Mouse (Mus musculus) testis, adult 2 months (tissue): ENCODE measurements around the gene Klf13. TPM values are rescaled to one million over a fixed set of nuclear protein-coding genes. Genes with fewer than 3 reads are reported as not detected.
A peak's percentile ranks its signal among the peaks of the same experiment; 100 is the strongest.

Experiments used
- H3K27ac ChIP-seq: fragments of 200-500 bp; 2 replicates; pipeline ENCODE4 v1.5.1; 2012; ENCODE audit warnings: low read depth, low read length; ENCODE audit not compliant: control insufficient read depth, insufficient read depth
- H3K27me3 ChIP-seq: fragments of 200-500 bp; 2 replicates; pipeline ENCODE4 v1.6.1; 2012; ENCODE audit warnings: mild to moderate bottlenecking, low read length, moderate library complexity; ENCODE audit not compliant: control insufficient read depth, insufficient read depth
- H3K36me3 ChIP-seq: fragments of 200-500 bp; 2 replicates; pipeline ENCODE4 v1.6.1; 2012; ENCODE audit warnings: mild to moderate bottlenecking, low read length; ENCODE audit not compliant: control insufficient read depth, insufficient read depth
- H3K4me1 ChIP-seq: fragments of 200-500 bp; 2 replicates; pipeline ENCODE4 v1.6.1; 2012; ENCODE audit warnings: low read length; ENCODE audit not compliant: control insufficient read depth, insufficient read depth
- H3K4me3 ChIP-seq: fragments of 200-500 bp; 2 replicates; pipeline ENCODE4 v1.5.1; 2012; ENCODE audit warnings: low read depth, mild to moderate bottlenecking, low read length, moderate library complexity, mixed read lengths; ENCODE audit not compliant: control insufficient read depth
- CTCF ChIP-seq: fragments of 200-500 bp; IDR thresholded peaks from 2 replicates; pipeline ENCODE4 v1.5.1; 2012; ENCODE audit warnings: low read depth, mild to moderate bottlenecking, inconsistent platforms, low read length, moderate library complexity; ENCODE audit not compliant: control insufficient read depth, insufficient read depth, insufficient replicate concordance
- POLR2A ChIP-seq: fragments of 200-500 bp; IDR thresholded peaks from 2 replicates; pipeline ENCODE4 v1.6.1; 2012; ENCODE audit warnings: low read depth, mild to moderate bottlenecking, inconsistent platforms, low read length, moderate library complexity; ENCODE audit not compliant: control insufficient read depth
- polyA plus RNA-seq: library from polyadenylated mRNA; depleted of rRNA; stranded (reverse); fragments of >200 nt; gene quantifications from 2 replicates; pipeline ENCODE4 v1.2.3, GENCODE M21; 2012

The Klf13 gene
- polyA plus RNA-seq, 1 experiment, result 2.8 TPM

- Histone ChIP-seq H3K36me3 (no peaks in the 10 kb centered on the region), H3K27me3 (no peaks in the 10 kb centered on the region), H3K27ac (no peak within 1 kb of the TSS)
These were observed 22.3 kb downstream of the Klf13 start, which contains the start of gene E030018B13Rik for GRCm38 (mm10) chr7:63916268-63916907. E030018B13Rik (plus strand) TSS chr7:63916857.

GRCm38 (mm10) chr7:63914891-63915290 lies 23.8 kb downstream of the Klf13 start:
- Histone ChIP-seq H3K27ac (no peak overlapping the region), H3K4me1 (peaks cover 17% of the 10 kb centered on the region), H3K36me3 (no peaks in the 10 kb centered on the region), H3K4me3 (no peak overlapping the region), H3K27me3 (no peaks in the 10 kb centered on the region)
- TF ChIP-seq CTCF, result no peak
- TF ChIP-seq POLR2A, result no peak

More at GRCm38 (mm10) chr7:63916268-63916907, 22.3 kb downstream of the Klf13 start, which contains the start of gene E030018B13Rik:
- TF ChIP-seq CTCF, result no peak
- no peak for TF ChIP-seq POLR2A
- Histone ChIP-seq H3K4me1 (peaks cover 17% of the 10 kb centered on the region), H3K4me3 (no peak within 1 kb of the TSS)

- no peak overlapping the region for H3K4me3 ChIP-seq
- no peaks in the 10 kb centered on the region for H3K27me3 ChIP-seq
- TF ChIP-seq POLR2A, result no peak
- no peak for TF ChIP-seq CTCF
- peaks cover 14% of the 10 kb centered on the region for H3K4me1 ChIP-seq
- H3K27ac ChIP-seq, result no peak overlapping the region
- no peaks in the 10 kb centered on the region for H3K36me3 ChIP-seq
These were observed 24.7 kb downstream of the Klf13 start for GRCm38 (mm10) chr7:63913724-63914692.

- no peak overlapping the region for H3K4me3 ChIP-seq
These were observed 25.6 kb downstream of the Klf13 start for GRCm38 (mm10) chr7:63912924-63913723.

GRCm38 (mm10) chr7:63912234-63912810 lies 26.4 kb downstream of the Klf13 start:
- Histone ChIP-seq H3K4me1 (peaks cover 14% of the 10 kb centered on the region), H3K4me3 (no peak overlapping the region)
- TF ChIP-seq POLR2A (no peak), CTCF (no peak)

More at GRCm38 (mm10) chr7:63912924-63913723, 25.6 kb downstream of the Klf13 start:
- Histone ChIP-seq H3K27ac (0 out of 2 replicates have a peak overlapping the region, but pooled peaks have one; percentile 30), H3K36me3 (no peaks in the 10 kb centered on the region), H3K4me1 (peaks cover 14% of the 10 kb centered on the region), H3K27me3 (no peaks in the 10 kb centered on the region)
- TF ChIP-seq CTCF (no peak), POLR2A (no peak)

GRCm38 (mm10) chr7:63911383-63912233 lies 27.1 kb downstream of the Klf13 start:
- H3K36me3 ChIP-seq, result no peaks in the 10 kb centered on the region
- H3K27ac ChIP-seq, result peak overlapping the region; percentile 78
- H3K27me3 ChIP-seq, result no peaks in the 10 kb centered on the region
- peaks cover 14% of the 10 kb centered on the region for H3K4me1 ChIP-seq
- no peak overlapping the region for H3K4me3 ChIP-seq
- TF ChIP-seq POLR2A (no peak), CTCF (no peak)

More at GRCm38 (mm10) chr7:63912234-63912810, 26.4 kb downstream of the Klf13 start:
- H3K36me3 ChIP-seq, result no peaks in the 10 kb centered on the region
- H3K27me3 ChIP-seq, result no peaks in the 10 kb centered on the region
- H3K27ac ChIP-seq, result peak overlapping the region; percentile 78
